Mouse (Mus musculus) kidney, postnatal 36 days (tissue): ENCODE results near the gene Gm11444.

Source experiments
- DNase-seq, 2 experiments: peaks; one replicate each; pipeline ENCODE4 v3.0.0; 2021 to 2022; ENCODE audit warnings: mixed read lengths in 2 of 2

Gm11444 gene

GRCm38 (mm10) chr11:85850233-85850632, at the start of gene Gm11444:
TSS of gene Gm11444 (minus strand) at chr11:85850333.
- no peak for DNase-seq

GRCm38 (mm10) chr11:85896335-85896985, 46.3 kb upstream of the Gm11444 start:
- DNase-seq: no peak

DNA sequence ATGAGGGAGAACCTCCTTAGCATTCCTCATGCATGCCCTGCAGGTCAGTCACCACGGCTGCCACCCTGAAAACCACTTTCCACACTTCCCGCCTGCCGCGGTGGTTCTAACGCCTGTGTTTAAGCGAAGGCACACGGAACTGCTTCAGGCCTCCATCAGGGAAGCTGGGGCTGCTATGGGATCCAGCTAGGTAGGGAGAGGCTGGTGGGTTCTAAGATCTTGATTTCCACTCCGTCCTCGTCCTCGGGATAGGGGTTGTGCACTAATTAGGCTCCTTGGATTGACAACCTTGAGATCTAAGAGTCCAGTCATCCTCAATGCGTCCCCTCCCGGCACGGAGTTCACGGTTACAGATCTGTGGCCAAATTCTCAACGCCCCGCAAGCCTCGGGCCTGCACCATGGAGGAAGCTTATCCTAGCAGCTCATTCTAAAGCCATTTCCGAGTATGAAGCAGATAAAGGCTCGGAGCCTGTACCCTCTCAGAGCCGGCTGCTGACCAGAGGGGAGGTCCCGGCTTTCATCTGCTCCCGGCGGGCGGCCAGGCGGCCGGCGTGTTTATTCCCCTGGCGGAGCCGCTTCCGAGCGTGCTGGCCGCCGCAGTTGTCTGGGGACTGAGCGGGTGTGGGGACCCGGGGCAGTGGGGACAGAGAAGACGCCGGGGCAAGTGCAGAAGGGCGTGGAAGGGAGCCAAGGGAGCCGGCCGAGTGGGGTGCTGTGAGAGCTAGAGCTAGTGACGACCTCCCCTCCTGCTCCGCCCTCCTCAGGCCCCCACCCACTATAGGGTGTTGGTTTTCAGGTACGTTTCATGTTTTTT, 44.8 kb upstream of the Gm11444 start:
- DNase-seq: peak in 1 of 2 experiments; percentile 41

DNA sequence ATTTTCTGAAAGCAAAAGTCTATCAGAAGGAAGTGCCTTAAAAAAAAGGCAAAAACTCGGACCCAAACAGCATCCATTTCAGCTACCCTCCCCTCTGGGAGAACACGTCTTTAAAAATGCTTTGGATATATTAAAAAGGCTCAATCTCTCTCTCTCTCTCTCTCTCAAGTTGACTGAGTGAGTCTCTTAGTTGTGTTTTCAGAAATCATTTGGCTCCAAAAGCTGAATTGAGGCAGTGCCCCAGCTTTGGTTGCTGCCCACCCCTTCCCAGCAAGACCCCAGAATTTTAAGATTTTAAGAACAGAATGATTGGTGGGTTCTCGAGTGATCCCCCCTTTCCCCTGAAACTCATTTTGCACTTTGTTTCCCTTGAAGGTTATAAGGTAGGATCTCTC, 44.0 kb upstream of the Gm11444 start:
- DNase-seq: no peak

- DNase-seq: no peak
Observed at GRCm38 (mm10) chr11:85893400-85894135, 43.4 kb upstream of the Gm11444 start.

DNA sequence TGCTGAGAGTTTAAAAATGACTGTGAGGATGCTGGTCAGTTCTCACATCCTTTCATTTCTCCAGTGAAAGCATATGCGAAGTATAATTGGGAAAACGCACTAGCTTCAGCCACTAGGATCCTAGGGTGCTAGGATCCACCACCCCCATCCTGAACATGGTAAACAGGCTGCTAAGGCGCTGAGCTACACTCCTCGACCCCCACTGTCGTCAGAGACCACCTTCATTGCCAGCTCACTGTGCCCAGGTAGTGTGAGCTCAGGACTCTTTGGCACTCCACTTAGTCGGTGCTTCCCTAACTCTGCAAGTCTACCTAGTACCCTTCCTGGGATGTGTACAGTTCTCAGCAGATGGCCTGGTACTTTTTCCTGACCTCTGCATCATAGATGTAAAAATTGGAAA, 42.6 kb upstream of the Gm11444 start:
- DNase-seq: no peak

GRCm38 (mm10) chr11:85891692-85892040, 41.5 kb upstream of the Gm11444 start:
- no peak for DNase-seq

GRCm38 (mm10) chr11:85891010-85891691, 41.0 kb upstream of the Gm11444 start:
- DNase-seq: no peak

- no peak for DNase-seq
Observed at GRCm38 (mm10) chr11:85890563-85890845, 40.4 kb upstream of the Gm11444 start.

GRCm38 (mm10) chr11:85889730-85890562, 39.8 kb upstream of the Gm11444 start:
- peak; percentile 15 to 38 for DNase-seq

GRCm38 (mm10) chr11:85889056-85889729, 39.1 kb upstream of the Gm11444 start:
- DNase-seq: no peak

DNA sequence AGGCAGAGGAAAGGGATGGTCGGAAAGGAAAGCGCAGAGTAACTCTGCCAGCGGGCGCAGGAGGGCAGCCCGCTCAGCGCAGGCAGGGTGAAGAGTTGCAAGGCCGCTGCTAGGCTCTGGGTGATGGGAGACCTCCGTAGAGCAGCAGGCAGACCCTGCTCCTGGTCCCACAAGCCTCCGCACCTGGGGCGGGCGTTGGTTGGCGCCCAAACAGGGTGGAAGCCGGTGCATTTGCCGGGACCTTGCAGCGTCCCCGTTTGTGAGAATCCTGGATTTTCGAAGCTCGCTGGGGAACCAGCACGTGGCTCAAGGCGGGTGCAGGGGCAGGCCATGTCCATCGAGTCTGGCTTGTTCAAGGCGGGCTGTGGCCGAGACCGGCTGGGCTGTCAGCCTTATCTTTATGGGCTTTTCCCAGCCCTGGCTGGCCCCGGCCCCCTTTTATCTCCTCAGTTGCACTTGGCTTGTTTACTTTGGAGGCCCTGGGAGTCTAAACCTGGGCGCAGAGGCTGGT, 38.4 kb upstream of the Gm11444 start:
- no peak for DNase-seq

DNA sequence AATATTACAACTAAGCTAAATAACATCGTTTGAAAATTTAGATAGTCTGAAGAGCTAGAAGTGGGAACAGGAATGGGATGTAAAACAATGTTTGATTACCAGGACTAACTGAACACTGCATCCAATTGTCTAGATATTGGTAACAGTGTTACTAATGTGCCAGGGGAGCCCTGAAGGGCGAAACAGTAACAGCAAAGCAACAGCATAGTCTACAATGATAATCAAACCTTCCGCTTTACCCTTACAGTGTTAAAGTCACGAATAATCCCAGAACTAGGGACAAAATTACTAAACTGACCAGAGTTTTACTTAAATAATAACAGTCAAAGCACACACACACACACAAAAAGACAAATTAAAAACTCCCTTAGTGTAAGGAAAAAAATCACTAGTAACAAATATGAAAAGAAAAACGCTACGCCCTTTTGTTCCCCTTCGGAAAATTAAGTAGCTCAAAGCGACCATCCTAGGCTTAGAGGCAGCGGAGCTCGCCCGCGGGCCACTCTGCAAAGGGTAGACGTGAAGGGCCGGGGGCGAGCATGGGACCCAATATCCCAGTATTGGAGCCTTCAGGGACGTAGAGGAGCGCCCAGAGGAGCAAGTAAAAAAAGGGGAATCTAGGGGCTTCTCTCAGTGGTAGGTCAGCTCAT, 37.8 kb upstream of the Gm11444 start:
- DNase-seq: no peak

DNA sequence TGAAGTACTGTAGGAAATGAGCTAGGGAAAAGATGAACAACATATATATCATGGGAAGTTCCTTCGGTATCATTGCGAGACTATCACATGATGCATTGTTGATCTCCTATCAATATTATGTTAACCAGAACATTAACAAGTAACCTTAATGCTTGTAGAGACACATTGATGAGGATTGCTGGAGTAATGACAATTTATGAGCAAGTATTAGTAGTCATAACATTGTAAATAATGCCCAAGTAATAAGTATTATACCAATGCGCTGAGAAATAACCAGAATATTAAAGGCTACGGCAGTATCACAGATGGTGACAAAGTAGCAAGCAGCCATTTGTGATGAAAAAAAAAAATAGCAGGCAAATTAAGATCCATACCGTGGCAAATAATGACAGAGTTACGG, 37.1 kb upstream of the Gm11444 start:
- no peak for DNase-seq

DNA sequence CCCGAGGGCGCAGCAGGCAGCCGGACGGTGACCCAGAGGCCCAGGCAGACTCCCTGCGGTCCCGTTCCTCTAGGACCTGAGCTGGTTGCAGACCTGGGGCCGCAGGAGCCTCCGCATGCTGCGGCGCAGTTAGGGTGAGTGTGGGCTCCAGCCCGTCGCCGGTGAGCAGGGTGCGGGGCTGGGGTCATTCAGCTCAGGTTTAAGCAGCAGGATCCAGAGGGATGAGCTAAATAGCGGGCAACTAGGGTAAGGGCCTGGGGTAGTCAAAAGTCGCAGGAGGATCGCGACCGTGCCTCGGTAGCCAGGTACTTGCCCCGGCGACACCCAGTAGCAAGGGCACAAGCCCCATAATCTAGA, 36.3 kb upstream of the Gm11444 start:
- DNase-seq: no peak

- DNase-seq: no peak
Observed at GRCm38 (mm10) chr11:85885665-85886428, 35.7 kb upstream of the Gm11444 start, which contains the start of gene Tbx4. TSS of gene Tbx4 (plus strand) at chr11:85886422.

DNA sequence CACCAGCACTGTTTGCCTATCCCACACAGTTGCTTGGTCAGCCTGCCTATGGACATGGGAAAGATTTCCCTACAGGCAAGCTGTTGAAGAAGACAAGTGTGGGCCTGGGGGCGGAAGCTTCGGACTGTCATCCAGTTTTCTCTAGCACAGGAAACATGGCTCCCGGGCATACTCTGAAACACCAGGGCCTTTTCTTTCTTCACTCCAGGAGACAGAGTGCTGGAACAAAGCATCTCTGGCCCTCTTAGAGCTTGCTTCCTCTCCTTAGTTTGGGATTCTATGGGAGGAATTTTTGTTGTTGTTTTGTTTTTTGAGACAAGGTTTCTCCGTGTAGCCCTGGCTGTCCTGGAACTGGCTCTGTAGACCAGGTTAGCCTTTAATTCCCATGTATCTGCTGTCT, 34.4 kb upstream of the Gm11444 start:
- DNase-seq: no peak

DNA sequence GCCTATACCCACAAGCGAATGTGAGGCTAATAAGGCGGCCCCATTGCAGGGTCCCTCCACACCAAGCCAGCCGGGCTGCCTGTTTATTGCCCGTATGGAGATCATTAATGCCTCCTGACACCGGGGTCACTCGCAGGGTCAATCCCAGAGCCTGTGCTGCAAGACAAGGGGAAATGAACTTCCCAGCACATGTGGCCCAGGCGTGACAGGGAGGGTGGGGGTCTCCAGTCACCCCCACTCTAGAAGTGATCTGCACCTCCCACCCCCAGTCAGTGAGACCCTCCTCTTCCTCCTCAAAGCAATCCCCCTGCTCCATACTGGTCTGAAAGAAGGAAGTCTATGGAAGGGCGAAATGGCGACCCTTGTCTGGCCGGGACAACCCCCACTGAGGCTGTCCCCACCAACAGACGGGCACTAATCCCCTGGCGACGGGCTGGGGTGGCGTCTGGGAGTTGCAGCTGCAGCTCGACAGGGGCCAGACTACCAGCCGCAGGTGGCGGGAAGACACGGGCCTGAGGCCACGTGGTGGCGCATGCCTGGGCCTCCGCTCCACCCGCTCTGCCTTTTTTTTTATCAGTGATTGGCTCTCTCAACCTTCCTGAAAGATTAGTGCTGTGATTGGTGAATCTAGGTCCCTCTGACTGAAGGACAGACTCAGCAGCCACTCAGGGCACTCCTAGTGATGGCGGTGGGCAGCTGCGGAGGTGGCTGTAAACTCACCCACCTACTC, 26.1 kb upstream of the Gm11444 start:
- no peak for DNase-seq

GRCm38 (mm10) chr11:85864363-85864762, 14.2 kb upstream of the Gm11444 start:
- peak in 1 of 2 experiments; percentile 44 for DNase-seq
